Mouse (Mus musculus) lung, adult 2 months (tissue): ENCODE data around the gene Sox1.

Source experiments
- CTCF ChIP-seq: fragments of 200-500 bp; IDR thresholded peaks from 2 replicates; pipeline ENCODE4 v1.5.1; 2011; ENCODE audit warnings: mild to moderate bottlenecking, low read length, control low read depth; ENCODE audit not compliant: insufficient read depth
- POLR2A ChIP-seq: fragments of 200-500 bp; IDR thresholded peaks from 2 replicates; pipeline ENCODE4 v1.6.1; 2011; ENCODE audit warnings: low read depth, mild to moderate bottlenecking, control low read depth, low read length, borderline replicate concordance; ENCODE audit errors: extremely low read depth

DNA sequence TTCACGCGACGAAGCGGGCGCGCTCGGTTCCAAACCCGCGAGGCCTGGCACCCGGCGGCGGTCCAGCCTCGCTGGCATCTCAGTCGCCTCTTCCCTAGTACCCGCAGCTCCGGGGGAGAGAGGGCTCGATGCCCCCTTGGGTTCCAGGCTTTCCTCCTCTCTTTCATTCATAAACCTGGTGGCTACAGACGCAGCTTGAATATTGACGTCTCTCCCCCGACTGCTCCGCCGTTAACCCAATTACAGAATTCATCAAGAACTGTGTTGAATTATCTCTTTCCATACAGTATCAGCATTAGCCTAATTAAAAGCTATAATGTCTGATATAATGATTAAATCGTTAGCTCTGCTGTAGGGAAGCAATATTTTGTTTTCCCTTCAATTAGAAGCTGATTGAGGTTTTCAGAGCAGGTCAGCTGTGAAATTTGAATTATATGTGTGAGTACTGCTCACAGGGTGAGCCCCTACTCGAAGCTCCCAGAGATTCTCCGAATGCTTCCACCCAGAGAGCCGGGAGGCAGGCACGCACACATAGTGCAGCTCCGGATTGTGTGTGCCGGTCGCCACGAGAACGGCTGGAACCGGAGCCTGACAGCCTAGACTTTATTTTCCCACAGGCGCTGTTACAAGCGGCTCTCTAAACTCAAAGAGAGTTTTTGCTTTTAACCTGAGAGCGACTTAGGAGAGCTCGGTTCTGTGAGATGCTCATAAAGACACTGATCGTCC lies 4.3 kb upstream of the Sox1 start:
- TF ChIP-seq CTCF = no peak
- no peak for TF ChIP-seq POLR2A
